Mouse (Mus musculus): ENCODE measurements around the gene Mrpl44.

DNA sequence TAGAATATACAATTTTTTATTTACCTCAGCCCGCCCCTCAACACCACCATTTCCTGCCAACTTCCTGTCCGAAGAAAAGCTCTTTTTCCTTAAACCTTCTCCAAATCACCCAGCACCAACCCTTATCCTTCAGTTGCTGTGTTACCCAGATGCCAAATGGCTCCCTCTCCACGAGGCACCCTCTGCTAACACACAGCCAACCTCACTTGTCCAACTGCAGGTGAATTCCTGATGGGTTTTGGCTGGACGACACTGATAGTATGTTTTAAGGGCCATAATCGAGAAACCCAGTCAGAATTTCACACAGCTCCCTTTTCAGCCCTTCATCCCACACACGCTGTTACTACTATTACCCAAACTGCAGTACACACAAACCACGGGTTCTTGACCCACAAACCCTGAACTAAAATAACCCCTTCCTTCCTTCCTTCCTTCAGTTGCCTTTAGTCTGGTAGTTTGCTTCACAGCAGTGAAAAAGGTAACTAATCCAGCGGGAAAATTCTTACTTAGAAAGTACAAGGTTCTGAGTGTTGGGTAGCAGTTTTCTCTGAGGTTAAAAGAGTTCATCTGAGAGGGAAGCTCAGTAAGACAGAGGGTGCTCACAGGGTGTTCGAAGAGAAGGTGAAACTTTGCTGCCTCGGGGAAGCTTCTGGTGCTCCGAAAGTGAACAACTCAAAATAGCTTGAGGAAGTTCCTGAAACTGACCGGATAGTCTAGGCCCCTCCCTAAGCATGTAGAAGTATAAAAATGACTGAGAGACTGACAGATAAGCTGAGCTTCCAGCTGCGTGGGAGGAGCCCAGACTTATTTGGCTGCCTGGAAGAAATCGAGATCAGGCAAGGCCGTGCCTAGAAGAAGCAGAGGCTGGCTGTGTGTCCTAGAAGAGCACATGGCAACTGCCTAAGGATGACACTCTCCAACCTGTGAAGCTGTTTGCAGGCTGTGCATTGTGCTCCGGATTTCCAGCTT lies 13.3 kb upstream of the Mrpl44 start:
- TF ChIP-seq POLR2A (IDR thresholded peaks at IDR 0.05; ENCODE audit: low read depth, low read length) (no peak), CTCF (IDR thresholded peaks at IDR 0.05; ENCODE audit: extremely low read depth, insufficient read depth, insufficient read length, insufficient replicate concordance) (no peak)
